Mouse (Mus musculus): Measurements from ENCODE around the gene Csad.

DNA sequence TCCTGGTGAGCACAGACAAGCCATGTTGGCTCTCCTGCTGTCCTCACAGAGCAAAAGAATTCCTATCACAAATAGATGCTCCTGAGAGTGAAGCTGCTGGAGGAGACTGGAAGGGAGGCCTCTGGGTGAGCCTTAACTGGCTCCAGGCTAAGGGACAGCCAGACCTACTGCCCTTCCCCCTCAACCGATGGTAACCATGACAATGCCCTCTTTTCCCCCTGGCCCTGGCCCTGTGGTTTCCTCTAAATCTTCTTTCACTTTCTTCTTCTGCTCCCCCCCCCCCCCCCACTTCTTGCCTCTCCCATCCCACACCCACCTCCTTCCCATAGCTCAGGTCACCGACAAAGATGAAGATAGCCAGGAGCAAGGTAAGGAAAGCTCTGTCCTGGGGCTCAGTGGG lies 29.4 kb upstream of the Csad start:
- TF ChIP-seq EP300 (optimal IDR thresholded peaks at IDR 0.05) (no peak), CTCF (IDR thresholded peaks at IDR 0.05; ENCODE audit: low read depth) (no peak)

Data from stomach, postnatal 0 days (tissue).